Mouse (Mus musculus): ENCODE measurements around the gene Hps1.
"Not testable (repeated sequence)": the region's sequence is repeated elsewhere in the genome, so short reads cannot be mapped to it uniquely, and the experiment has no call there.

Hps1 gene

DNA sequence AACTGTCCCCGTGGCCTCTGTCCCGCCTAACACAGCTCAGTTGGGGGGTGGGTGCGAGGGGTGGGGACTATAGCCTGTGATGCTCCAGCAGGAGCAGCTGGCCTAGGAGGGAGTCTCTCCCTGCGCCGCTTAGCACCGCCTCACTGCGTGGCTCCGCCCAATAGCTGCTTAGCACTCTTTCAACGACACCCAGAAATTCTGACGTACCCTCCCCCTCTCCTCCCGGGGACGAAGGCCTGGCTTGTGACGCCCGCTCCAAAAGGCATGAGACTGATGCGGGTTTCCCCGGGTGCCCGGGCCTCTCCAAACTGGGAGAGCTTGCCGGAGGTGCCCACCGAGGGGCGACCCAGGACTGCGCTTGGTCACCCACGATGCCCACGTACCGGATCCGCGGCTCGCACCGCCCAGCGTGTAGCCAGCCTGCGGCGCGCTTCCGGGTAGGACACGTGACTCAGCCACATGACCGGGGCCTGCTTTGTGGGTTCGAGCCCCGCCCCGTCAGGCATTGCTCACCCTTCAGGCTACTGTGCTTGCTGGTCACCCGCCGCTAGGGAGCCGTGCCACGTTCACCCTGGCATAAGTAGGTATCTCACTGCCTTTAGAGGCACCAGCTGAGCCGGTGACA is at the start of gene Hps1:
Hps1 (minus strand) TSS at position 448 of the 625 bp plus-strand sequence.
- peak; percentile 89 for DNase-seq (ENCODE audit: low spot score)

DNA sequence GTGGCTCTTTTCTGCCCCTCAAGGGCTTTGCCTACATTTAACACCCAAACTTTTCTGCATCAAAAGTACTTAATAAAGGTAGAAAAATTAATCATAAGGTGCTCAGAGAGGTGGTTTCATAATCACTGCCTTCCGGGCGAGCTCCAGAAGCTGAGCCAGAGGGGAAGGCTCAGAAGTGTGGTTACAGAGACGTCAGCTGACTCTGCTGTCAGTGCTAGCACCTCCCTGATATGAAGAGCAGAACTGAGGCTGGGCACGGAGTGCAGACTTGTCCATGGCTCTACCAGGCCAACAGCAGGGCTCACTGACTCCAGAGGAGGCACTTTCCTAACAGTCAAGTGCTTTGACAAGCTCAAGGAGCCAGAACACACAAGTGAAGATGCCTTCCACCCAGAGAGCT is 49.4 kb upstream of the Hps1 start:
- DNase-seq (ENCODE audit: low spot score): peak; percentile 71

DNA sequence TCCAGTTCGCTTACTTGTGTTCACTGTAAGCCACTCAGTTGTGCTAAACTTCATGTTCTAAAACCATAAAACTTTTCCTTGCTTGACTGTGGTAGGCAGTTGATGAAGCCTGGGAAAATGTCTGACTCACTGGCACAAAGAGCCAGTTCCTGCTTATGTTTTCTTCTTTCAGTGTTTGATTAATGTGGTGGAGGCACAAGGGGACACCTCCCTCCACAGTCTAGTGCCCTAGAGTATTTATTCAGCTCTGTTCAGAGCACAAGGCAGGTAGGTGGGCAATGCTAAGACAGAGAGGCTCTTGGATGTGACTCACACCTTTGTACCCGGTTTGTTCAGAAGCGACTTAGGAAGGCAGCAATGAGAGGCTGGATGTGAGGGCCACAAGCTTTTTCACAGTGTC is 48.1 kb upstream of the Hps1 start:
- DNase-seq (ENCODE audit: low spot score): peak; percentile 21

DNA sequence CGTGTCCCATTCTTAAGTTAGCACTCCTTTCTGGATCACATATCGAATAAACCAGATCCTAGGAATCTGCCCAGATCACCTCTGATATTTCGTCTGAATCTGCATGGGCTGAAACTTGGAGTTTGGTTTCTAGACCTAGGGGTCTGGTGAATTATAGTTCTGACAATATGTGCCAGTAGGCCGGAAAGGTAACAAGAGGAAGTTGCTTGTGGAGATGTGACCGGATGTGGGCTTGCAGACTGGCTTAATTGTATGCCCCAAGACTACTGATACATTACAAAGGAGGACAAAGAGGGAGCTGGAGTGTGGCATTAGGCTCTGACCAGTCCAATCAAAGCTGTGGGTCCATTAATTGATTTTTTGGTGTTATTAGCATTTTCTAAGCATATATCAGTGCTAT is 40.3 kb upstream of the Hps1 start:
- DNase-seq (ENCODE audit: low spot score): no peak

DNA sequence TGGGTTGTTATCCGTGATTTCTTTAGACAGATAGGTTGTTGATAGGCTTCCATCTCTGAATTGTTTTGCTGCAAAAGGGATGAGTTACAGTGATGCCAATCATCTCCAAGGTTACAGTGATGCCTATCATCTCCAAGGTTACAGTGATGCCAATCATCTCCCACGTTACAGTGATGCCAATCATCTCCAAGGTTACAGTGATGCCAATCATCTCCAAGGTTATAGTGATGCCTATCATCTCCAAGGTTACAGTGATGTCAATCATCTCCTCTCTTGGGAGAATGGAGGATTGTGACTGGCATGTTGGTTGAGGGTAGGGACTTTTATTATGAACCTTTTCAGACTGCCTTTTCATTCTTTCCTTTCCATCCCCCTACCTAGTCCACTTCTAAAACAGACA is 38.0 kb upstream of the Hps1 start:
- DNase-seq (ENCODE audit: low spot score): no peak

DNA sequence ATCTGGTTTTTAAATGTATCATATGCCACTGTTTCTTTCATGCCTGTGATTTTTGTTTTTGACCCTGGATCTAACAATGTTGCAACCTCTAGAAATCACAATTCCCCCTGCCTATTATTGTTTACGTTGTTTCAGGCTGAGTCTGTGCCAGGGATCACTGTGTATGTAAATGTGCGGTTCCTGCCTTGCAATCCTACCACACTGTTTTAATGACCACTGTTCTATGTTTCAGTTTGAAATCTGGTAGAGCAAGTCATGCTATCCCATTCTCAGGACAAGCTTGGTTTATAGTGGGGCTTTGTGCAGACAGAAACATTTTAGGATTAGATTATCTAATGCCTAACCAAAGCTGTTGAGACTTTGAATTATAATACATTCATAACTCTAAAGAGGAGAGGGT is 36.5 kb upstream of the Hps1 start:
- no peak for DNase-seq (ENCODE audit: low spot score)

DNA sequence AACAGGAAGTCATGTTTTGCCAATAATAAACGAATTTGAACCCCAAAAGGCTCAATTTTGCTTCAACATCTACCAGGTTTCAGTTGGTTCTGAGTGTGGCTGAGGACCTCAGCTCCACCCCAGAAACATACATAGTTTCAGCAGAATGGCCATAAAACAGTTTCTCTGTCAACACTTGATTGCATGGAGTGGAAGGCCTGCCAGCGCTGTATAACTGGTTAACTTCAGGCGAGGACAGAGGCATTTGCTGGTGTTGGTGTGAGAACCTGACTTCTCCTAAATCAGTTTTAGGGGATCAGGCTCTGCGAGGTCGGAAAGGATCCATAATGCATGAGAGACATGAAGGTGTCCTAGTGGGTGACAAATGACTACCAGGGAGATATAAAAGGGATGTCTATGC is 30.4 kb upstream of the Hps1 start:
- DNase-seq (ENCODE audit: low spot score): no peak

DNA sequence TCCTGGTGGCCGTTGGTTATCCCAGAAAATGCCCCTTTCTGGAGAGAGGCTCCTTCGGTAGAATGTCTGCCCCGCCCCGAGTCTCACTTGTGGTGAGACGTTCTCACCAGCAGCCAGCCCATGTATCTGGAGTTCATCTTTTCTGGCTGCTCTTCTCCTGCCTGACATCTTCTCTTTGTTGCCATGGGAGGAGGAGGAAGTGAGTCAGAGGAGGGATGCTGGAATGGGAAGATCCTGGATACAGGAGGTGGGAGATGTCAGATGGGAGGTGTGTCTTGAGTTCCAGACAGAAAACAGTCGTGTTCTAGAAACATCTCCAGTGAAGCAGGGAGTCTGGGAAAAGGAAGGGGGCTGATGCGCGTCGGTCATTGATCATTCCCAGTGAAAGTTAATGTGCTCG is 29.7 kb upstream of the Hps1 start:
- DNase-seq (ENCODE audit: low spot score): no peak

DNA sequence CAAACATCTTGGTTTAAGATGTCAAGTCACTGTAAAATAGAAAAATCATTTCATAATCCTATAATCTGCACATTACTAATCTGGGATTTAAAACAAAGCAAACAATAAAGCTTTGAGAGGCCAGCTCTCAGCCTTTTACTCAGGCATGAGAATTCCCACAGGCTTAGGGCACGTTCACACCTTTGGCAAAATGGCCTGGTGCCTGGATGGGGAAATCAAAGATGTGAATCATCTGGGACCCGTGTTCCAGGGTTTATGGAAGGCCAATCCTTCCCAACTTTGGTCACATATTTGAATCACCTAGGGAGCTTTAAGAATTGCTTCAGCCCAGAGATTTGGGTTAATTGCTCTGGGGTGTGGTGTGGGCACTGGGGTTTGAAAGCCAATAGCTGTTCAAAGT is 18.1 kb upstream of the Hps1 start:
- DNase-seq (ENCODE audit: low spot score): no peak

DNA sequence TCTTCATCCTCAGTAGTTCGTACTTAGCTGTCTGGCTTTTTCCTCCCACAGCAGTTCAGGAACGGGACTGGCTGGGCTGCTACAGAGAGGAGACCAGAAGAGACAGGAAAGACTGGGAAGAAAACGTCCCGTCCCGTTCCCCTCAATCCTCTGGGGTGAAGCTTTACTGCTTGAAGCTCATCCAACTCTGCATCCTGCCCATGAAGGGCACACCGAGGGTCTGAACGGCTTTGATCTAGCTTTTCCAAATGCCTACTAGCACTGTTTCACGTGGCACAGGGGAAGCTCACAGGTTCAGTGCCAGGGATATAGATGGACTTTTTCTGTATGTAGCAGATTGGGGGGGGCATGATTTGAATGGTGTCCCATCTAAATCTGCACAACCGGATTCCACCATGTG is 16.0 kb upstream of the Hps1 start:
- DNase-seq (ENCODE audit: low spot score): no peak

DNA sequence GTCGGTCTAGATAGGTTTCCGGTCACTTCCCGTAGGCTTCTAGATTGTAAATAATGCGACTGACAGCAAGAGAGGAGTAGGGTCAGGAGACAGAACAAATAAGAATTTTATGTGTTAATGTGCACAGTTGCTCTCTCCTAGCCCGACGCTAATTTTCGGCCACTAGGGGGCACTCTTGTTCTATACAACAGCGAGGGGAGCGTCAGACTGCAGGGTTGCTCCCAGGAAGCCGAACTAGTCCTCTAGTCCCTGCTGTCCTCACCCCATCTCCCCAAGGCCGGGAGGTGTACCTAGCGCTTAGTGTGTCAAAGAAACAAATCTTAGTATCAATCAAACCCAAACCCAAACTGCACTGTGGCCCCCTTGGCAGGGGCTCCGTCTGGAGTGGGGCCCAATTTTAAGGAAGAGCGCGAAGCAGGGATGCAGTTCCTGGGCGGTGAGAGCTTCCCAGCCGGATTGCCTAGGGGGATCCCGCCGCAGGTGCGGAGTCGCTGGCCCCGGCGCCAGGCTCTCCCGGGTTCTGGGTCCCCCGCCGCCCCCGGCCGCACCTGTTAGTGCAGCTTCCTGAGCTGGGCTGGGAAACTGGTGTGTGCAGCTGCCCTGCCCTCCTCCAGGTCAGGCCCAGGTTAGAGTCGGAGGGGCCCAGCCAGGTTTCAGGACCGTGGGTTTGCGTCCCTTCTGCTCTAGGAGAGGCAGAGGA is 15.3 kb upstream of the Hps1 start:
- DNase-seq (ENCODE audit: low spot score): peak; percentile 86

DNA sequence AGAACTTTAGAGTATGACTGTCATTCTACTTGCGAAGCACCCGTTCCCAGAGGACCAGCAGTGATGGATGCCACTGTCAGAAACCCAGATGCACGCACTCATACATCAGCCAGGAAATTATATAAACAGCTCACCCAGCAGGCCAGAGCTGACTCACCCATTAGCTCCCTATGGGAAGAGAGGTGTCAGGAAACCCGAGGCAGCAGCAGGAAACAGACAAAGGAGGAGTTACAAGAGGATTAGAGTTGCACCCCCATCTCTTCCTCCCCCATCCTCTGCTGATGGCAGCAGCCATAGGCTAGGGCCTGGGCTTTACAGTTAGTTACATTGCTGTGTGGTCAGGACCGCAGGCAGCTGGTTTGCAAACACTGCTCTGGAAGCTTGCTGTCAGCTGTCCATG is 8.5 kb upstream of the Hps1 start:
- no peak for DNase-seq (ENCODE audit: low spot score)

DNA sequence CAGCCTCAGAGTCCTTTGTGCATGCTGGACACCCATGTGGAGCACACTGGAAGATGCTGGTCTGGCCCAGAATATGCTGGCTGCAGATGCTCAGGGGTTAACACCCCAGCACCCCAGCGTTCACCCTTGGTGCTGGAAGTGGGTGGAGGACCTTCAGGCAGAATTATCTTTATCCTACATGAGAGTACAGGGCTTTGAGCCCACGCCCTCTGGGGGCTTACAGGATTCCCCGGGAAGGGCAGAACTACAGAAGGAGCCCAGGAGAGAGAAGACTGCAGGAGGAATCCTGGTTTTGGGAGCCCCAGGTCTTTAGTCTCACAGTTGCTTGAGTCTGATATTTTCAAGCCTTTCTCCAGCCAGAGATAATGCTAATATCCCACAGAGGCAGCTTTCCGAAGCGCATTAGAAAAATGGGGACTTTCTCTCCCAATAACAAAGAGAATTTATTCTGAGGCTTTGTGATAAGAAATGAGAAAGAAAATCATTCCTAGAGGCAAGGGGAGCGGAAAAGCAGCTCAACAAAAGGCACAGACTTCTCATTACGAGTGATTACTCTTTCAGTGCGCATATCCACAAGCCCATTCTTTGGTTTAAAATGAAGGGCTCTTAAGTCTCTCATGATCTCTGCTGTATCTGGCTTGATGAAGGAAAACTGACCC is 5.9 kb upstream of the Hps1 start:
- no peak for DNase-seq (ENCODE audit: low spot score)

DNA sequence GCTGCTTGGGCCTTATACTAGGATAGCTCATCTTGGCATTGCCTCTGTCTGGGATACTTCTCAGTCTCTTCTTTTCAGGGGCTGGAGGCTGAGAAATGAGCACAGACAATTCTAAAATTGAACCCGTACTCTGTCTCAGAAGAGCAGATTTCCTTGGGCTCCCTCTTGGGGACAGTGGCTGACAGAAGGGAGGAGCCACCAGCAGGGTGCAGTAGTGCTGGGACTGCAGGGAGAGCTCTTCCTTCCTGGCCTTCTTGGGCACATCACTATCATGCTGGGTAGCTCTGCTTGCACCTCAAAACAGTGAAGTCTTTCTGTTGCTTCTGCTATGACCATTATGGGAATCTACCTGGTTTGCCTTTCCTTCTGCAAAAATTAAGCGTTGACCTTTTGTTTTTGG is 5.4 kb upstream of the Hps1 start:
- no peak for DNase-seq (ENCODE audit: low spot score)

DNA sequence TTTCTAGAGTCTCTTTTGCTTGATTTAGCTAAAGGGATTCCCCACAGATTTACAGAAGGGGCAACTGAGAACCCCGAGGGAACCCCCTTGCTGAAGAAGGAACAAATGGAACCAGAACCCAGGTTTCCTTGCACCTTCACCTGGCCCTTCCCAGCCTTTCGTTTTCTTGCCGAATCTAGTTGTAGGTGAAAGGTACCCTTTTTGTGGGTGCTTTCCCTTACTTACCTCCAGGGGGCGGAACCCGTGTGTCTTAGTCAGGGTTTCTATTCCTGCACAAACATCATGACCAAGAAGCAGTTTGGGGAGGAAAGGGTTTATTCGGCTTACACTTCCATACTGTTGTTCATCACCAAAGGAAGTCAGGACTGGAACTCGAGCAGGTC is 369 bp upstream of the Hps1 start:
- DNase-seq (ENCODE audit: low spot score): not testable (repeated sequence)

DNA sequence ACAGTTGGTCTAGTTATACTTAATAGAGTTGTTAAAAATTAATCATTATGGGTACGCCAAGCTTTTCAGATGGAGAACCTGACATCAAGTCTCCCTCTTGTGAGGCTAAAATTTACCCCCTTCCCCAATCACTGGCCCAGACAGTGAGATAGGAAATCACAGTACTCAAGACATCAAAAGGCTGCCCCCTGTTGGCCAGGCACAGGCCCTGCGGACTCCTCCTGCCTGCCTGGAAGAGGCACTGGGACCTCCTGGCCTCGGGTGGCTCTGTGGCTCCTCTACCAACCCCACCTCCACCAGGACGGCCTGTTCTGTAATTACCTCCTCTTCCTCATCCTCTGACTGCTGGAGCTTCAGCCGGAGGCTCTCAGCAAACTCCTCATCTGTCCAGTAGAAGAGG is 2.0 kb downstream of the Hps1 start:
- DNase-seq (ENCODE audit: low spot score): peak; percentile 27

DNA sequence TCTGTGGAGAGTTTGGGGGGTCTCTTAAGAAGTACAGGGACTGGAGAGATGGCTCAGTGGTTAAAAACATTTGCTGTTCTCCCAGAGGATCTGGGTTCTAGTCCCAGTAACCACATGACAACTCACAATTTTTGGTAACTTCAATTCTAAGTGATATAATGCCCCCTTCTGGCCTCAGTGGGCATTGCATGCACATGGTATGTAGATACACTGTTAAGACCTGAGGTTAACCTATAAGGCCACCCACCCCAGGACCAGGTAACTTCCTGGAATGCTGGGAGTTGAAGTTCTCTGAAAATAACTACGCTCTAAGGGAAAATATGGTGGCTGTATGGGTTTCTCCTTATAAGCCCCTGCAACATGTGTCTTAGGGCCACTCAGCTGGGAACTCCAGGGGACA is 3.0 kb downstream of the Hps1 start:
- DNase-seq (ENCODE audit: low spot score): no peak

DNA sequence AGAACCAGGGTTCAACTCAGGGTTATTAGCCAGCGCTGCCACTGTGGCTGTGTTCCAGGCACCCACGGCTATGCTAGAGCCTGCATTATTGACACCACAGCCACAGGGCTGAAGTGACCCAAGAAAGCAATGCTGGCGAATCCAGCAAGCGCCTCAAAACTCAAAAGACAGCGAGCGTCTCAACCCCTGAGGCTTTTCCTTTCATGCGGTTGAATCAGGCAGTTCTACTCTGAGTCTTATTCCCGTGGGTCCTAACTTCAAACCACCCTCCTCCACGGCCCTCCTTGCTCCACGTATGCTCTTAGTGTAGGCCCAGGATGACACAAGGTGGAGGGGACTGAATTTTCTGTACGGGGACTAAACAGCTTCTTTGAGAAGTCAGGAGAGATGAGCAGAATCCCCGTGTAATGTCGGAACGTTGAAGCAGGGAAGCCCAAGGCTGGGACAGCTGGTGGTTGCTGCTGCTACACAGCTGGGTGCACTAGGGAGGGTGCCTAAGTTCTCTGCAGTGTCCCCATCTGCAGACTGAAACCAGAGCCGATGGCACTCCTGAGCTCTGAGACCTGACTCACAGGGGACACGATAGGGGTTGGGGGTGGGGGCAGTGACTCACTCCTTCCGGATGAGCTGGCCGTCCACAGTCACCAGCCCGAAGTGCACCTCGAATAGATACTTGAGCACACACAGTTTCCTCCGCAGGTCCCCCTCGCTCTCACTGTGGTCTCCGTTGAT is 9.5 kb downstream of the Hps1 start:
- DNase-seq (ENCODE audit: low spot score): no peak

DNA sequence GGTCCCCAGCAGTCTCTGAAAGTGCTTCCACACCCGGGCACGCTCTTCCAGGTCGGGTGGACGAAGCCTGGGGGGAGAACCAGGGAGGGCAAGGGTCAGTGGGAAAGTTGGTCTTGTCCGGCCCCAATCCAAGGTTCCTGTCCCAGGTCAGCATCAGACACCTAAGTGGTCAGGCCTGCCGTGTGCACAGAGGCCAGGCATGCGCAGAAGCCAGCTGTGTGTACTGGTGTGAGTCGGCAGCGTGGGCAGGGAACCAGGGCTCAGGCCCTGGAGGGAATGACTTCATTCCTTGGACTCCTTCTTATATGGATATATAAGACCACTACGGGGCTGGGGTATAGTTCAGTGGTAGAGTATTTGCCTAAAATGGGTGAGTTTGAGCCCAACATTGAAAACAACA is 10.1 kb downstream of the Hps1 start:
- no peak for DNase-seq (ENCODE audit: low spot score)

DNA sequence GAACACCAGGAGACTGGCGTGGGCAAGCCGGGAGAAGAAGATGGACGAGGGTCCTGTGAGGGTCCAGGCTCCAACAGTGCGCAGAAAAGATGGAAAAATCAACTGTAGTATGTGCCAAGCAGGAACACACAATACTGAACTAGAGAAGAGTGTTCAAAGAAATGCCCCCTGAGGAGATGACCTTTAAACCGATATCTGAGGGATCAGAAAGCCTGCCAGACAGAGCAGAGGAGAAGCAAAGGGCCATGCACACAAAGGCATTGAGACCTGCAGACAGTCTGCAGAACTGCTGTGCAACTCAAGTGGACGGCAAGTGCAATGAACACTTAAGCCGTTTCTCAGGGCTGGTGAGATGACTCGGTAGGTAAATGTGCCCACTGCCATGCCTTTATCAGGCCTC is 12.4 kb downstream of the Hps1 start:
- DNase-seq (ENCODE audit: low spot score): no peak

DNA sequence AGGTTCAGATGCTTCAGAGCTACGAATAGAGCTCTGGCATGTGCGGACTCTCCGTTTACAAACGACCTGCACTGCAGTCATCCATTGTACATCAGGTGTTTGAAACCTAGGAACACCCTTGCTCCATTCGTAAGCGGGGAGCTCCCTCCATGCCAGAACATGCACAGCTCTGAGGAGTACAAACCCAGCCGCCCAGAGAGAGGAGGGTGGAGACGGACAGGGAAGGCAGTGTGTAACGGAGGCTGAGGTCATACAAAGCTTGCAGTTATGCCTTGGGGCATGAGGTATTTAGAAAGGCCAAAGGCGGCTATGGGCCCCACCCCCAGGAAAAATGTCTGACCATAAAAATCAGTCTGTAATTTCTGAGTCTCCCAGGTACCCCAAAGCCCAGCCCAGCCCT is 15.4 kb downstream of the Hps1 start:
- no peak for DNase-seq (ENCODE audit: low spot score)

DNA sequence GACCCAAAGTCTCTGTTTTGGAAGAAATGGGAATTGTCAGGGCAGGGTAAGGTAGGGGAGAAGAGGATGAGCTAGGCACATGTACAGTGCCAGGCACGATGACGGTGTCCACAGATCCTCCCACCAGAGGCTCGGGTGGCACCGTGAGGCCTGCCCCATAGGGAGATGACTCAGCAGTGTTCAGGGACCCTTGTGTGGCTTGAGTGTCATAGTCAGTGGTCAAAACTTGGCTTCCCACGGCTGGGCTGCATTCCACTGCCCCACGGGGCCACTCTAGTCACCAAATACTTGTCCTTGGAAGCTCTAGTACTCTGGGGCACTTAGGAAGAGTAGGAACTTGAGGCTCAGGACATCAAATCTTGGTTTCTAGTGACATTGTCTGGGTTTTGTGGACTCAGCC is 23.1 kb downstream of the Hps1 start:
- DNase-seq (ENCODE audit: low spot score): peak; percentile 31
